Mouse (Mus musculus) spleen, adult 2 months (tissue): ENCODE data around the gene Cox6b1.

Source experiments
- CTCF ChIP-seq: fragments of 200-500 bp; IDR thresholded peaks from 2 replicates; pipeline ENCODE4 v1.5.1; 2011; ENCODE audit warnings: mild to moderate bottlenecking, inconsistent platforms; ENCODE audit not compliant: insufficient read depth, insufficient read length, insufficient replicate concordance; ENCODE audit errors: extremely low read depth
- POLR2A ChIP-seq: fragments of 200-500 bp; IDR thresholded peaks from 2 replicates; pipeline ENCODE4 v1.6.1; 2011; ENCODE audit warnings: low read depth, low read length, inconsistent platforms

GRCm38 (mm10) chr7:30572389-30572788, 53.6 kb downstream of the Cox6b1 start:
- TF ChIP-seq CTCF (no peak), POLR2A (no peak)
